Mouse (Mus musculus) hindlimb bud, embryonic 11.5 days (tissue): ENCODE measurements at regions not wholly inside any gene's neighbourhood (a gene's known extent, or its start where the extent isn't known, plus 50 kb on each side); places are given as distances from the start of the nearest gene placed in this dataset.

ENCODE experiments used
- DNase-seq: peaks from one replicate; pipeline ENCODE4 v3.0.0-alpha.2; 2012; ENCODE audit warnings: low read depth, low spot score; ENCODE audit errors: extremely low spot score

- no peak for DNase-seq
These were observed 98.0 kb downstream of the Dhx15 start for GRCm38 (mm10) chr5:52092273-52092672.

DNA sequence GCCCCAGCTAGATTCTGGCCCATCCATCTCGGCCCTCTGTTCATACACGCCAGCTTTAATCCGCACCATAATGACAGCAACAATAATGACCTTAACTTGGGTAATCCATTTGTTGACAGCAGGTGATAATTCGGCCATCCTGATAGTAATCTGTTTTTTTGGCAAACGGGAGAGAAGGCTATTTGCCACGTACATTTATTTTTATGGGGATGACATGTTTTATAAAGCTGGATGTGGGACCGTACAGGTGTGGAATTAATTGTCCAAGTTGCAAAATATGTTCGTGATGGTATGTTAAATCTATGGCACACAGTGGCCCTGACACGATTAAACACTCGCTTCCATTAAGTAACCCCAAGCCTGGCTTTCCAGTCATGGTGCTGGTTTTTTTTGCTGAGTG lies 102.2 kb downstream of the Dhx15 start:
- DNase-seq, result no peak

- no peak for DNase-seq
These were observed 103.4 kb downstream of the Dhx15 start for GRCm38 (mm10) chr5:52086766-52087429.

- DNase-seq, result no peak
These were observed 110.0 kb downstream of the Dhx15 start for GRCm38 (mm10) chr5:52080268-52080667.

DNA sequence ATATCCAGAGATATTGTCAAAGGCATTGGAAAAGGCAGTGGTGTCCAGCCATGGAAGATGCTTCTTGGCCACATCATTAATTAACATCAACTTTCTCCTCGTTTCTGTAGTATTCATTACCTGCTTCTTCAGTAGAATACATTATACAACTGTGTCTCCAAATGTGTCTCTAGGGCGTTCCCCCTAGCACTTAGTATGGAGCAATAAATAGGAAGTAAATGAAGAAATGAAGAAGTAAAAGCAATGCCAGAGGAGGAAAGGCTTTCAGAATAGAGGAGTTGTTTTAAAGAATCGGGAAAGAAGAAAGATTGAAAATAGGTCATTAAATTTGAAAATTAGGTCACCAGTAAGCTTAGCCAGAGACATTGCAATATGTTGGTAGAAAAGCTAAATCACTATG lies 112.6 kb downstream of the Dhx15 start:
- DNase-seq, result no peak

GRCm38 (mm10) chr5:52075096-52075495 lies 115.2 kb downstream of the Dhx15 start:
- no peak for DNase-seq

- peak; percentile 62 for DNase-seq
These were observed 125.4 kb downstream of the Dhx15 start for GRCm38 (mm10) chr5:52064804-52065451.

- DNase-seq, result no peak
These were observed 128.1 kb downstream of the Dhx15 start for GRCm38 (mm10) chr5:52062214-52062613.

DNA sequence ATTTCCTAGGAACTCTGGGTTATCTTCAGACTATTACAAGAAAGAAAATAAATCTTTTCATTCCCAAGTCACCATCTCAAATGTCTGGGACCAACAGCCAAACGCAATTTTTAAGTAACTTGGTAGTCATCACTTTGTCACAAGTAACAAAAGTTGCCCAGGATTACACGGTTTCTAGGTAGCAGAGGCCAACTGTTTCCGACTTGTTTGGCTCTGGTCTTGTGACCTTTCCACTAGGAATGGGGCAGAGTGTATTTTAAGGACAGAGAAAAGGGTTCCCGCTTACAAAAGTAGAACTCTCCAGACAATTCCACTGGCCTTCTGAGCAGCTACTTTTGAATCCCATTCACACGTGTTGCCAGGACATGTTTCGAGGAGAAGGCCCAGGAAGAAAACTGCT lies 129.1 kb downstream of the Dhx15 start:
- no peak for DNase-seq

DNA sequence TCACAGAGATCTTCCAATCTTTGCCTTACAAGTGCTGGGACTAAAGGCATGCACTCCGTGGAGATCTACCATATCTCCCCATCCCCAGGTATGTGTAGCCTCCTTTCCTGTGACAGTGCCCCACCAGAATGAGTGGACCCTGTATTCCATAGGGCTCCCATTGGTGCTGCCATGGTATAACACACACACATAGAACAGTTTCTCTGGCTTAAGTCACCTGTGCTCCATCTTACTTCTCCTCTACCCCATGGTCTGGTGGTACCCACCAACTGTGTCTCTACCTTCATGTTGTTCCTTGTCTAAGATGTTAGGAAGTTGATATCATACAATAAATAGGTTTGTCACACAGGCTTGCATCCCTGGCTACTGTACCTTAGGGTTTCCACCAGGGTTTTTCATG lies 133.1 kb downstream of the Dhx15 start:
- DNase-seq, result no peak

GRCm38 (mm10) chr5:52052072-52052465 lies 138.2 kb downstream of the Dhx15 start:
- no peak for DNase-seq

- no peak for DNase-seq
These were observed 138.8 kb downstream of the Dhx15 start for GRCm38 (mm10) chr5:52051383-52052071.

- DNase-seq, result no peak
These were observed 141.5 kb downstream of the Dhx15 start for GRCm38 (mm10) chr5:52048790-52049189.

- DNase-seq, result no peak
These were observed 143.6 kb downstream of the Dhx15 start for GRCm38 (mm10) chr5:52046704-52047103.

- no peak for DNase-seq
These were observed 146.2 kb downstream of the Dhx15 start for GRCm38 (mm10) chr5:52044101-52044500.

DNA sequence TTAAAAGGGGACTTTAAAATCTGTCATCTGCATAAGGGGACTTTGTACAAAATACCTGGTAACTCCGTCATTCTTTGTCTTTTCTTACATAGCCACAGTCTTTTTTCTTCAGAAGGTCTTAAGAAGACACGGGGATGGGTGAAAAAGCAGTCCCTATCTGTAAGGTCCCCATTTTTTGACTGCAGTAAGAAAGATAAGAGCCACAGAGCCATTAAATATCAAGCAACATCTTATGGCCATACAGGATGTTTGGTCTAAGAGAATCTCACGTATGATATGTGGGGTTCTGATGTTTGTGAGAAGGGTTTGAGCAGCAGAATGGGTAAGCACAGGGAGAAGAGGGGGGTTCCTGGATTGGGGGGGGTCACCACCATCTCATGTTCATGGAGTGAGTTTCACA lies 148.9 kb downstream of the Dhx15 start:
- DNase-seq, result no peak

DNA sequence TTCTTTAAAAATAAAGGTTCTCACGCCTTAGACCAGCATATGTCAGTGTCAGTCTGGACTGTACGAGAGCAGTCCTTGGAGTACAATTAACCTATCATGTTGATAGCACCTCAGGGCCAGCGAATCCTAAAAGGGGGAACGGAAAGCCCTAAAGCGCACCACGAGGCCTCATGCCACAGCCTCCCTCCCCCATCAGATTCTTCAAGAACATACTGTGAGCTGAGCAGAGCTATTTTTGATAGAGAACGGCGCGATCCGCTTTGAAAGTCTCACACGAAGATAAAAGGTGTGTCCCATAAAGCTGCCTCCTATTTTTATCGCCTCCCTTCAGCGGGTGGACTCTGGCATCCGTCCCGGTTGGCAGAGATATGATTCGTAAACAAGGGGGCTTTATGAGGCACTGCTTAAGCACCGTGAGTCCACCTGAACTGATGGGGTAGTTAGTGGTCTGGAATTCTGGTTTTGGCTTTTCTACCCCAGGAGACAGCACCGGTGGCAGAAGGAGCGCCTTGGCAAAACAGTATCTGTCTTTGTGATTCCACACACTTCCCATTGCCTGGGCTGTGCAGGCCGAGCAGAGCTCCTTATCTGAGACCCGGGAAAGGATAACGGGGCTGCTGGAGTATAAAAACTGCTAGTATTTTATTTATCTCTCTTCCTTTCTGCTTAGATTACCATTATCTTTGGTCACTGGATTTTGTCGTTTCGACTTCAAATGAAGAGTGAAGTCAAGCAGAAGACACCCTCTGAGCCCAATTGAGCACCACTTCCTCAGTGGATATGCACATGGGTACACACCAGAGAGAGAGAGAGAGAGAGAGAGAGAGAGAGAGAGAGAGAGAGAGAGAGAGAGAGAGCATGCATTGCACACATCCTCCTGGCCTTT lies 149.6 kb downstream of the Dhx15 start:
- DNase-seq, result no peak

- no peak for DNase-seq
These were observed 155.0 kb downstream of the Dhx15 start for GRCm38 (mm10) chr5:52035339-52035738.

DNA sequence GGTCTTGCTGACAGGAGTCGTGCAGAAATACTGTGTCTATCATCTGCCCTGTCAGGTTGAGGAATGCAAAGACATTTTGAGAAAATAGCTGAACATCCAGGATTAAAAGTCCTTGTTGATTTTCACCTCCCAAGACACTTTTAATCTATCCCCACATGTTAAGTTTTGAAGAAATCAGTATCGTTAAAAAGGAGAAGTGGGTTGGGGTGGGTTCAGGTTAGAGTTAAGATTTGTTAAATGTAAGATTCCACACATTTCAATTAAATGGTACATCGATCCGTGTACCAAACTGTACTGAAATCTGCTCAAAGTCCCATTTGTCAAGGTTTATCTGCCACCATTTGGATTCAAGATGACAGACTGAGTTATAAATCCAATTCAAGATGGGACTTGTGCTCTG lies 162.8 kb downstream of the Dhx15 start:
- no peak for DNase-seq

DNA sequence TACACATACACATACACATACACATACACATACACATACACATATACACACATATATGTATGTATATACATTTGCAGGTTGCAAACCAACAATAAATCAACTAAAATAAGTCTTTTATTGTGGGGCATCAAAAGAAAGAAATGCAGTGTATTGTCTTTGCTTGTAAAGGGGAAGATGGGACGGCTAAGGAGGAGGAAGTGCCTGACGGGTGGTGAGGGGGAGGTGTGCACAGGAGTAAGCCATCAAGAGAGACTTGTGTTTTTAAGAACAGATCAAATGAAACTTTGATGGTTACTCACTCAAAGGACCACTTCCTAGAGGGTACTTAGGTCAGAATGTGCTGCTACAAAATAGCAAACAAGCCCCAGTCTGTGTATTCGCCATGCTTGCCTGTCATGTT lies 164.2 kb downstream of the Dhx15 start:
- no peak for DNase-seq

DNA sequence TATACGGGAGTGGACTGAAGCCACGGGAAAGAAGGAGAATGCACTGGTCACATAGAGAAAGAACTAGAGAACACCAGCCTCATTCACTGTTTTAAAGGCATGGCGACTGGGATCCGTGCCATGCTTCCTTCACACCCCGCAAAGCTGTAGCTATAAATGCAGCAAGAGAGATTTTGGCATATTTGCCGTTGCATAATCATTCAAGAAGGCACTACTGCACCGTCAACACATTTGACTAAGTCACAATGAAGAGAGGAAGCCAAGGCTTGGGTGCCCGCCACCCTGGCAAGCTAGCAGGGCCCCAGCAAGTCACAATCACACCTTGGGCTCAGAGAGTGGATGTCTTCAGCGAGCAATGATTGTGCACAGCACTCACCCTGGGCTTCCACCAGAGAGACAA lies 167.1 kb downstream of the Dhx15 start:
- DNase-seq, result no peak
